Mouse (Mus musculus) liver, embryonic 15.5 days (tissue): ENCODE data around the gene Nr1h4. TPM values are rescaled to one million over a fixed set of nuclear protein-coding genes. Genes with fewer than 3 reads are reported as not detected.

Source experiments
- ATAC-seq: fragments of 200-750 bp; cut with Nextera tagmentation; 2 replicates; pipeline ENCODE4 v1.8.0; 2017; ENCODE audit warnings: moderate number of reproducible peaks, mild to moderate bottlenecking, moderate library complexity; ENCODE audit not compliant: insufficient read depth
- H3K27ac ChIP-seq: fragments of 300-500 bp; sonication (generic); replicated peaks from 2 replicates; pipeline ENCODE4 v1.5.1; 2015; ENCODE audit warnings: mild to moderate bottlenecking, inconsistent platforms
- H3K27me3 ChIP-seq: fragments of 300-500 bp; sonication (generic); 2 replicates; pipeline ENCODE4 v1.6.1; 2015; ENCODE audit warnings: mild to moderate bottlenecking, inconsistent platforms
- H3K36me3 ChIP-seq: fragments of 300-500 bp; sonication (generic); replicated peaks from 2 replicates; pipeline ENCODE4 v1.6.1; 2015; ENCODE audit warnings: moderate library complexity, mild to moderate bottlenecking, inconsistent platforms
- H3K4me1 ChIP-seq: fragments of 300-500 bp; sonication (generic); replicated peaks from 2 replicates; pipeline ENCODE4 v1.6.1; 2015; ENCODE audit warnings: inconsistent platforms
- H3K4me2 ChIP-seq: fragments of 300-500 bp; sonication (generic); 2 replicates; pipeline ENCODE4 v1.6.1; 2015; ENCODE audit warnings: moderate library complexity, mild to moderate bottlenecking, inconsistent platforms
- H3K4me3 ChIP-seq: fragments of 300-500 bp; sonication (generic); replicated peaks from 2 replicates; pipeline ENCODE4 v1.5.1; 2015; ENCODE audit warnings: mild to moderate bottlenecking, inconsistent platforms
- H3K9ac ChIP-seq: fragments of 300-500 bp; sonication (generic); 2 replicates; pipeline ENCODE4 v1.6.1; 2015; ENCODE audit warnings: moderate library complexity, mild to moderate bottlenecking, inconsistent platforms
- H3K9me3 ChIP-seq: fragments of 300-500 bp; sonication (generic); replicated peaks from 2 replicates; pipeline ENCODE4 v1.6.1; 2016; ENCODE audit warnings: inconsistent platforms
- WGBS: fragments of 180-500 bp; shearing (Covaris S2); methylation state at CpG from one replicate; pipeline ENCODE4 v1.1.7; 2015; ENCODE audit warnings: mixed read lengths; ENCODE audit not compliant: insufficient replicate concordance; 5-methylcytosine and 5-hydroxymethylcytosine counted together
- polyA plus RNA-seq: library from polyadenylated mRNA; unstranded; fragments of >200 nt; fragmentation: Nextera tagmentation; extraction: Ambion mirVana; gene quantifications from 2 replicates; pipeline ENCODE4 v1.2.1, GENCODE M21; 2015

The Nr1h4 gene
- polyA plus RNA-seq, 1 experiment from 2014 or later, result 5.4 TPM

GRCm38 (mm10) chr10:89553015-89553414 lies 19.6 kb upstream of the Nr1h4 start:
- Histone ChIP-seq H3K9ac (no peak overlapping the region), H3K36me3 (no peaks in the 10 kb centered on the region), H3K4me2 (no peak overlapping the region), H3K4me3 (no peak overlapping the region), H3K27me3 (no peaks in the 10 kb centered on the region), H3K4me1 (no peaks in the 10 kb centered on the region), H3K9me3 (no peaks in the 10 kb centered on the region), H3K27ac (no peak overlapping the region)
- WGBS, result 51% methylated on average over 5 of the region's 5 CpGs
- no peak for ATAC-seq

- WGBS, result 85% methylated on average over 4 of the region's 4 CpGs
- no peak for ATAC-seq
Observed at GRCm38 (mm10) chr10:89551657-89552056, 18.3 kb upstream of the Nr1h4 start.

GRCm38 (mm10) chr10:89548028-89548427 lies 14.6 kb upstream of the Nr1h4 start:
- no peak overlapping the region for H3K4me3 ChIP-seq
- 27% methylated on average over 6 of the region's 6 CpGs for WGBS
- no peak overlapping the region for H3K9ac ChIP-seq
- no peak overlapping the region for H3K4me2 ChIP-seq
- no peaks in the 10 kb centered on the region for H3K9me3 ChIP-seq
- no peak for ATAC-seq
- H3K27me3 ChIP-seq, result no peaks in the 10 kb centered on the region
- no peaks in the 10 kb centered on the region for H3K4me1 ChIP-seq
- no peaks in the 10 kb centered on the region for H3K36me3 ChIP-seq
- H3K27ac ChIP-seq, result no peak overlapping the region

More at GRCm38 (mm10) chr10:89551657-89552056, 18.3 kb upstream of the Nr1h4 start:
- Histone ChIP-seq H3K27ac (no peak overlapping the region), H3K4me1 (no peaks in the 10 kb centered on the region), H3K36me3 (no peaks in the 10 kb centered on the region), H3K27me3 (no peaks in the 10 kb centered on the region), H3K9ac (no peak overlapping the region), H3K4me2 (no peak overlapping the region), H3K9me3 (no peaks in the 10 kb centered on the region), H3K4me3 (no peak overlapping the region)

GRCm38 (mm10) chr10:89546989-89547388 lies 13.6 kb upstream of the Nr1h4 start:
- Histone ChIP-seq H3K27ac (no peak overlapping the region), H3K27me3 (no peaks in the 10 kb centered on the region), H3K36me3 (no peaks in the 10 kb centered on the region), H3K9me3 (no peaks in the 10 kb centered on the region), H3K4me2 (no peak overlapping the region), H3K4me1 (no peaks in the 10 kb centered on the region), H3K4me3 (no peak overlapping the region), H3K9ac (no peak overlapping the region)
- no peak for ATAC-seq
- WGBS, result 59% methylated on average over 2 of the region's 2 CpGs

GRCm38 (mm10) chr10:89543867-89544266 lies 10.5 kb upstream of the Nr1h4 start:
- no peak for ATAC-seq
- Histone ChIP-seq H3K36me3 (no peaks in the 10 kb centered on the region), H3K9me3 (no peaks in the 10 kb centered on the region), H3K4me1 (no peaks in the 10 kb centered on the region), H3K4me3 (no peak overlapping the region), H3K27me3 (no peaks in the 10 kb centered on the region), H3K4me2 (no peak overlapping the region), H3K27ac (no peak overlapping the region), H3K9ac (no peak overlapping the region)
- WGBS, result 63% methylated on average over 6 of the region's 6 CpGs

- 66% methylated on average over 3 of the region's 3 CpGs for WGBS
- H3K4me2 ChIP-seq, result no peak overlapping the region
Observed at GRCm38 (mm10) chr10:89542321-89542720, 8.9 kb upstream of the Nr1h4 start.

GRCm38 (mm10) chr10:89532451-89532850 lies 934 bp downstream of the Nr1h4 start:
- 69% methylated on average over 5 of the region's 5 CpGs for WGBS
- Histone ChIP-seq H3K9me3 (no peaks in the 10 kb centered on the region), H3K9ac (no peak overlapping the region), H3K4me2 (peak overlapping the region; percentile 31; the same call in 1 of the 2 replicates), H3K36me3 (no peaks in the 10 kb centered on the region), H3K4me1 (no peaks in the 10 kb centered on the region; the same call in 1 of the 2 replicates), H3K27me3 (no peaks in the 10 kb centered on the region), H3K4me3 (peak overlapping the region; percentile 23), H3K27ac (peak overlapping the region; percentile 39; the same call in 1 of the 2 replicates)
- no peak for ATAC-seq

More at GRCm38 (mm10) chr10:89542321-89542720, 8.9 kb upstream of the Nr1h4 start:
- no peaks in the 10 kb centered on the region for H3K36me3 ChIP-seq
- ATAC-seq, result no peak
- no peak overlapping the region for H3K9ac ChIP-seq
- H3K27ac ChIP-seq, result no peak overlapping the region
- no peaks in the 10 kb centered on the region for H3K27me3 ChIP-seq
- no peaks in the 10 kb centered on the region for H3K4me1 ChIP-seq
- H3K9me3 ChIP-seq, result no peaks in the 10 kb centered on the region
- H3K4me3 ChIP-seq, result no peak overlapping the region

GRCm38 (mm10) chr10:89531976-89532375 lies 1.4 kb downstream of the Nr1h4 start:
- Histone ChIP-seq H3K4me1 (no peaks in the 10 kb centered on the region; the same call in 1 of the 2 replicates), H3K9ac (no peak overlapping the region), H3K36me3 (no peaks in the 10 kb centered on the region), H3K9me3 (no peaks in the 10 kb centered on the region), H3K27ac (peak overlapping the region; percentile 39; the same call in 1 of the 2 replicates), H3K27me3 (no peaks in the 10 kb centered on the region), H3K4me2 (peak overlapping the region; percentile 31), H3K4me3 (no peak overlapping the region)
- WGBS, result 56% methylated on average over 2 of the region's 2 CpGs
- peak; percentile 64 for ATAC-seq

- Histone ChIP-seq H3K27ac (no peak overlapping the region), H3K9me3 (no peaks in the 10 kb centered on the region), H3K4me2 (no peak overlapping the region), H3K4me3 (no peak overlapping the region), H3K36me3 (no peaks in the 10 kb centered on the region), H3K27me3 (no peaks in the 10 kb centered on the region), H3K4me1 (no peaks in the 10 kb centered on the region; the same call in 1 of the 2 replicates), H3K9ac (no peak overlapping the region)
- no peak for ATAC-seq
- 65% methylated on average over 5 of the region's 5 CpGs for WGBS
Observed at GRCm38 (mm10) chr10:89531194-89531634, 2.2 kb downstream of the Nr1h4 start.

GRCm38 (mm10) chr10:89527054-89527453 lies 6.3 kb downstream of the Nr1h4 start:
- no peak overlapping the region for H3K27ac ChIP-seq
- no peak for ATAC-seq
- no peaks in the 10 kb centered on the region for H3K27me3 ChIP-seq
- no peaks in the 10 kb centered on the region for H3K9me3 ChIP-seq
- no peaks in the 10 kb centered on the region; the same call in 1 of the 2 replicates for H3K4me1 ChIP-seq
- WGBS, result 61% methylated on average over 5 of the region's 5 CpGs
- H3K4me2 ChIP-seq, result no peak overlapping the region
- no peak overlapping the region for H3K4me3 ChIP-seq
- H3K36me3 ChIP-seq, result no peaks in the 10 kb centered on the region
- no peak overlapping the region for H3K9ac ChIP-seq

- WGBS, result 70% methylated on average over 2 of the region's 2 CpGs
Observed at GRCm38 (mm10) chr10:89525823-89526222, 7.6 kb downstream of the Nr1h4 start.

GRCm38 (mm10) chr10:89522481-89522880 lies 10.9 kb downstream of the Nr1h4 start:
- H3K27me3 ChIP-seq, result no peaks in the 10 kb centered on the region
- no peaks in the 10 kb centered on the region for H3K36me3 ChIP-seq
- 58% methylated on average over 7 of the region's 7 CpGs for WGBS
- 0 out of 2 replicates have a peak, but pooled peaks cover 10% of the 10 kb centered on the region for H3K4me1 ChIP-seq
- no peak overlapping the region for H3K27ac ChIP-seq
- no peak overlapping the region for H3K9ac ChIP-seq
- ATAC-seq, result 0 out of 2 replicates have a peak, but pooled peaks have one; percentile 35
- no peak overlapping the region for H3K4me3 ChIP-seq
- H3K9me3 ChIP-seq, result no peaks in the 10 kb centered on the region
- H3K4me2 ChIP-seq, result no peak overlapping the region

More at GRCm38 (mm10) chr10:89525823-89526222, 7.6 kb downstream of the Nr1h4 start:
- Histone ChIP-seq H3K4me3 (no peak overlapping the region), H3K36me3 (no peaks in the 10 kb centered on the region), H3K9me3 (no peaks in the 10 kb centered on the region), H3K27ac (no peak overlapping the region), H3K4me2 (no peak overlapping the region), H3K27me3 (no peaks in the 10 kb centered on the region), H3K9ac (no peak overlapping the region), H3K4me1 (no peaks in the 10 kb centered on the region)
- no peak for ATAC-seq
